Mouse (Mus musculus) spleen, adult 2 months (tissue): ENCODE measurements at regions not wholly inside any gene's neighbourhood (a gene's known extent, or its start where the extent isn't known, plus 50 kb on each side); places are given as distances from the start of the nearest gene placed in this dataset.

Experiments used
- DNase-seq, 2 experiments: peaks; one replicate each; pipeline versions ENCODE4 v3.0.0 to v3.0.0-alpha.2; 2012 to 2021; ENCODE audit warnings: low spot score in 2 of 2, low read depth in 1 of 2
- H3K27ac ChIP-seq: fragments of 200-500 bp; 2 replicates; pipeline ENCODE4 v1.5.1; 2012; ENCODE audit warnings: low read length, inconsistent platforms; ENCODE audit not compliant: insufficient read depth
- H3K27me3 ChIP-seq: fragments of 200-500 bp; 2 replicates; pipeline ENCODE4 v1.6.1; 2012; ENCODE audit warnings: mild to moderate bottlenecking, moderate library complexity, low read length, inconsistent platforms; ENCODE audit not compliant: control insufficient read depth, insufficient read depth
- H3K36me3 ChIP-seq: fragments of 200-500 bp; 2 replicates; pipeline ENCODE4 v1.6.1; 2012; ENCODE audit warnings: mild to moderate bottlenecking, low read length, inconsistent platforms; ENCODE audit not compliant: control insufficient read depth, insufficient read depth
- H3K4me1 ChIP-seq: fragments of 200-500 bp; 2 replicates; pipeline ENCODE4 v1.6.1; 2011; ENCODE audit warnings: inconsistent platforms; ENCODE audit not compliant: control insufficient read depth, insufficient read depth, insufficient read length
- H3K4me3 ChIP-seq: fragments of 200-500 bp; 2 replicates; pipeline ENCODE4 v1.5.1; 2011; ENCODE audit warnings: mild to moderate bottlenecking, inconsistent platforms; ENCODE audit not compliant: insufficient read depth, insufficient read length; ENCODE audit errors: extremely low read depth
- CTCF ChIP-seq: fragments of 200-500 bp; IDR thresholded peaks from 2 replicates; pipeline ENCODE4 v1.5.1; 2011; ENCODE audit warnings: mild to moderate bottlenecking, inconsistent platforms; ENCODE audit not compliant: insufficient read depth, insufficient read length, insufficient replicate concordance; ENCODE audit errors: extremely low read depth
- POLR2A ChIP-seq: fragments of 200-500 bp; IDR thresholded peaks from 2 replicates; pipeline ENCODE4 v1.6.1; 2011; ENCODE audit warnings: low read depth, low read length, inconsistent platforms
- WGBS: fragments of 180-500 bp; shearing (Covaris S2); methylation state at CpG from one replicate; pipeline ENCODE4 v1.1.7; 2018; 5-methylcytosine and 5-hydroxymethylcytosine counted together

DNA sequence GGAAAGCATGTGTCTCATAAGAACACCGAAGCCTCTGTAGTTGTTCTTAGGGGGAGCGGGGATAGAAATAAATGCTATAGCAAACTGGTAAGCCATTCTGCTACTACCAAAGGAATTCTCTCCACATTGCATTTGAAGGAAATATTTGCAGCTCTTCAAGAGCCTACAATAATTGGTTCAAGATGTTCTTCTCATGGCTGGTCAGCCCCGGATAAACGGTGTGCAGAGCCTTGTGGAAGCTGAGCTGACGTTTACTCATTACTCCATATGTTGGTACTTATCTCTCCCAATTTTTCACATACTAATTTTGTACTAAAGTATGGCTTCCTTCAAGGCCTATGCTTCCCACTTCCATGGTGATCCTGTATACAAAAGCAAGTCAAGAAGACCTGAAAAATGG, 317.0 kb downstream of the Tex13c3 start:
- TF ChIP-seq POLR2A (no peak), CTCF (no peak)
- DNase-seq = no peak
- Histone ChIP-seq H3K36me3 (no peaks in the 10 kb centered on the region), H3K27ac (no peak overlapping the region), H3K27me3 (no peaks in the 10 kb centered on the region), H3K4me3 (no peak overlapping the region), H3K4me1 (no peaks in the 10 kb centered on the region; the same call in 1 of the 2 replicates)
- WGBS = 80% methylated on average over 5 of the region's 5 CpGs

GRCm38 (mm10) chrX:19162958-19163357, 318.2 kb downstream of the Tex13c3 start:
- 42% methylated on average over 1 of the region's 1 CpGs for WGBS

DNA sequence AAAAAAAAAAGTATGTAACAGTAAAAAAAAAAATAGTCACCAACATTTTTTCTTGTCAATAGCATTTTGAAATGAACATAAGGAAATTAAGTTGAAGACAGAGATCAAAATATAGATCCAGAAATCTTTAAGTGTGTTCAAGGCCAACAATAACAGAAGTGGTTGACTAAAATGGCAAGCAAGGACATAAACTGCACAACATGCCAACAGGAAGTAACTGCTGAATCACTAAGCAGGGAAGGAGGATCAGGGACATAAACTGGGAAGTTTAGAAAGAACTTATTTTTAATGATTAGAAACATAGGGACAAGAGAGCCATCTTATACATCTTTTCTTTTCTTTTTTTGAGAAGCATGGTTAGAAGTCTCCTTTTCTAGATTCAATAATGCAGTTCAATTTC, 318.8 kb downstream of the Tex13c3 start:
- no peaks in the 10 kb centered on the region; the same call in 1 of the 2 replicates for H3K4me1 ChIP-seq
- no peaks in the 10 kb centered on the region for H3K27me3 ChIP-seq
- H3K27ac ChIP-seq = no peak overlapping the region
- no peaks in the 10 kb centered on the region for H3K36me3 ChIP-seq
- DNase-seq = no peak
- TF ChIP-seq CTCF (no peak), POLR2A (no peak)
- no peak overlapping the region for H3K4me3 ChIP-seq

More at GRCm38 (mm10) chrX:19162958-19163357, 318.2 kb downstream of the Tex13c3 start:
- H3K27ac ChIP-seq = no peak overlapping the region
- H3K27me3 ChIP-seq = no peaks in the 10 kb centered on the region
- TF ChIP-seq CTCF (no peak), POLR2A (no peak)
- H3K4me1 ChIP-seq = no peaks in the 10 kb centered on the region; the same call in 1 of the 2 replicates
- no peak for DNase-seq
- no peaks in the 10 kb centered on the region for H3K36me3 ChIP-seq
- no peak overlapping the region for H3K4me3 ChIP-seq

- 41% methylated on average over 3 of the region's 3 CpGs for WGBS
Measured at GRCm38 (mm10) chrX:19160275-19160930, 320.7 kb downstream of the Tex13c3 start.

DNA sequence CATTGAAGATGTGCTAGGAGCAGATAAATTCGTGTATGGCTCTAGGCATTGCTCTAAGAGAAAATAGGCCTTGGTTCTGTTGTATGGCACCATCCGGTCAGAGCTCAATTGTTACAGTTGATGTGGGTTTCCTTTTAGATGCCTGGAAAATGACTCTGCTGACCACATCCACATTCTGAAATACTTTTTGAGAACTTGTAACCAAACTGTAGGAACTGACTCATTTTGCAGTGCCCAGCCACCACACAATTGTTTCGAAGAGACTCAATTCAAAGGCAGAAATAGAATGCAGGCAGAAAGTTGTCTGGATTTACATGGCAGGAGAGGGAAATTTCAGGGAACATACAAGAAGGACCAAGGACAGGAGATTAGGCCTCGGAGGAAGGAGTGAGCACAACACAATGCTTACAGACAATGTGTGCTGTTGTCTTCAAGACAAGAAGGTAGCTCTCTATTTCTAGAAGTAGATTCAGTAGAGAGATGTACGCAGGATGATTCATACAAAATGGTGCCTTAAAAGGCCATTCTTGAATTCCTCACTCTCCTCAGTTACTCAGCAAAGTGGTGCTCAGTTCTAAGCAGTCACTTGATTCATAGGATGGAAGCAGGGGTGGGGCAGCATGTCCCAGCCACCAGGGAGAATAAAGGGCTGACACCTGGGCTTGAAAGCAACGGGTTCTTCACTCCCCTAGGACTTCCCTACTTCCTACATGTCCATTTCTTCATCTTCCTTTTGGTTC, 323.5 kb downstream of the Tex13c3 start:
- H3K27me3 ChIP-seq = no peaks in the 10 kb centered on the region
- H3K27ac ChIP-seq = no peak overlapping the region
- no peaks in the 10 kb centered on the region for H3K36me3 ChIP-seq
- no peak for DNase-seq
- H3K4me3 ChIP-seq = no peak overlapping the region
- 39% methylated on average over 6 of the region's 6 CpGs for WGBS
- TF ChIP-seq POLR2A (no peak), CTCF (no peak)
- H3K4me1 ChIP-seq = no peaks in the 10 kb centered on the region; the same call in 1 of the 2 replicates

More at GRCm38 (mm10) chrX:19160275-19160930, 320.7 kb downstream of the Tex13c3 start:
- Histone ChIP-seq H3K27me3 (no peaks in the 10 kb centered on the region), H3K4me1 (no peaks in the 10 kb centered on the region; the same call in 1 of the 2 replicates), H3K4me3 (no peak overlapping the region), H3K36me3 (no peaks in the 10 kb centered on the region), H3K27ac (no peak overlapping the region)
- TF ChIP-seq POLR2A (no peak), CTCF (no peak)
- no peak for DNase-seq

DNA sequence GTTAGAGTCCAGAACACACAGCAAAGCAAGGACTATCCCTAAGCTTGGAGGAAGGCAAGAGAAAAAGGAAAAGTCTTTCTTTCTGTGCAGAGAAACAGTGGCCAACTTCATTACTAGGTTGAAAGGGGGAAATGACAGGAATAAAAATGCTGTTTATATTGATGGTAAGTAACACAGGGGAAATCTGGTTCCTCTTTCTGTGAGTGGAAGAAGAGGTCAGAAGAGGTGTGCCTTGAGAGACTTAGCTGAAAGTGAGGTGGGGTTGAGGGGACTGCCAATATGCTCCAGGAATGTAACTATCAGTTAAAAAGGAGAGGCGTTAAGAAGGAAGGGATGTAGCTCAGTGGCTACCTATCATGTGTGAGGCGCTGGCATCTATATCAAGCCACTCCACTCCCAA, 327.5 kb downstream of the Tex13c3 start:
- no peak for TF ChIP-seq POLR2A
- no peak for TF ChIP-seq CTCF
- no peaks in the 10 kb centered on the region for H3K27me3 ChIP-seq
- H3K27ac ChIP-seq = no peak overlapping the region
- H3K4me3 ChIP-seq = no peak overlapping the region
- H3K4me1 ChIP-seq = no peaks in the 10 kb centered on the region
- WGBS = 67% methylated on average over 2 of the region's 2 CpGs
- DNase-seq = no peak
- H3K36me3 ChIP-seq = no peaks in the 10 kb centered on the region
